Mouse (Mus musculus) liver, embryonic 11.5 days (tissue): ENCODE data around the gene Fbxw4. TPM values are rescaled to one million over a fixed set of nuclear protein-coding genes. Genes with fewer than 3 reads are reported as not detected.
A peak's percentile ranks its signal among the peaks of the same experiment; 100 is the strongest.
"Not testable (repeated sequence)": the region's sequence is repeated elsewhere in the genome, so short reads cannot be mapped to it uniquely, and the experiment has no call there.

Experiments
- ATAC-seq: fragments of 200-750 bp; cut with Nextera tagmentation; replicated peaks from 2 replicates; pipeline ENCODE4 v1.8.0; 2017; ENCODE audit warnings: moderate number of reproducible peaks, mild to moderate bottlenecking, moderate TSS enrichment, moderate library complexity; ENCODE audit not compliant: low FRiP score
- DNase-seq: peaks from one replicate; pipeline ENCODE4 v3.0.0-alpha.2; 2017; ENCODE audit warnings: low spot score
- H3K27ac ChIP-seq: fragments of 300-500 bp; sonication (generic); 2 replicates; pipeline ENCODE4 v1.5.1; 2014; ENCODE audit warnings: mild to moderate bottlenecking, low read depth, low read length, control low read depth
- H3K27me3 ChIP-seq: fragments of 300-500 bp; sonication (generic); replicated peaks from 2 replicates; pipeline ENCODE4 v1.6.1; 2014; ENCODE audit warnings: low read length, mixed read lengths; ENCODE audit not compliant: control insufficient read depth, insufficient read depth
- H3K36me3 ChIP-seq: fragments of 300-500 bp; sonication (generic); 2 replicates; pipeline ENCODE4 v1.6.1; 2014; ENCODE audit warnings: mild to moderate bottlenecking, low read length, moderate library complexity, mixed read lengths; ENCODE audit not compliant: control insufficient read depth, insufficient read depth
- H3K4me1 ChIP-seq: fragments of 300-500 bp; sonication (generic); replicated peaks from 2 replicates; pipeline ENCODE4 v1.6.1; 2014; ENCODE audit warnings: low read length, mixed read lengths; ENCODE audit not compliant: control insufficient read depth, insufficient read depth
- H3K4me2 ChIP-seq: fragments of 300-500 bp; sonication (generic); 2 replicates; pipeline ENCODE4 v1.6.1; 2014; ENCODE audit warnings: mild to moderate bottlenecking, control low read depth, moderate library complexity
- H3K4me3 ChIP-seq: fragments of 300-500 bp; sonication (generic); 2 replicates; pipeline ENCODE4 v1.5.1; 2014; ENCODE audit warnings: low read depth, low read length, control low read depth
- H3K9ac ChIP-seq: fragments of 300-500 bp; sonication (generic); 2 replicates; pipeline ENCODE4 v1.6.1; 2014; ENCODE audit warnings: low read depth, low read length, control low read depth
- H3K9me3 ChIP-seq: fragments of 300-500 bp; sonication (generic); 2 replicates; pipeline ENCODE4 v1.6.1; 2016; ENCODE audit warnings: low read length, inconsistent platforms, mixed read lengths; ENCODE audit not compliant: control insufficient read depth
- WGBS: fragments of 180-500 bp; shearing (Covaris S2); extraction: QIAGEN DNeasy Blood & Tissue Kit; methylation state at CpG from one replicate; pipeline ENCODE4 v1.1.7; 2014; 5-methylcytosine and 5-hydroxymethylcytosine counted together
- polyA plus RNA-seq: library from polyadenylated mRNA; unstranded; fragments of >200 nt; fragmentation: Nextera tagmentation; extraction: Ambion mirVana; gene quantifications from 2 replicates; pipeline ENCODE4 v1.2.1, GENCODE M21; 2014

The Fbxw4 gene
- polyA plus RNA-seq, 1 experiment from 2014 or later, result 5.0 TPM

DNA sequence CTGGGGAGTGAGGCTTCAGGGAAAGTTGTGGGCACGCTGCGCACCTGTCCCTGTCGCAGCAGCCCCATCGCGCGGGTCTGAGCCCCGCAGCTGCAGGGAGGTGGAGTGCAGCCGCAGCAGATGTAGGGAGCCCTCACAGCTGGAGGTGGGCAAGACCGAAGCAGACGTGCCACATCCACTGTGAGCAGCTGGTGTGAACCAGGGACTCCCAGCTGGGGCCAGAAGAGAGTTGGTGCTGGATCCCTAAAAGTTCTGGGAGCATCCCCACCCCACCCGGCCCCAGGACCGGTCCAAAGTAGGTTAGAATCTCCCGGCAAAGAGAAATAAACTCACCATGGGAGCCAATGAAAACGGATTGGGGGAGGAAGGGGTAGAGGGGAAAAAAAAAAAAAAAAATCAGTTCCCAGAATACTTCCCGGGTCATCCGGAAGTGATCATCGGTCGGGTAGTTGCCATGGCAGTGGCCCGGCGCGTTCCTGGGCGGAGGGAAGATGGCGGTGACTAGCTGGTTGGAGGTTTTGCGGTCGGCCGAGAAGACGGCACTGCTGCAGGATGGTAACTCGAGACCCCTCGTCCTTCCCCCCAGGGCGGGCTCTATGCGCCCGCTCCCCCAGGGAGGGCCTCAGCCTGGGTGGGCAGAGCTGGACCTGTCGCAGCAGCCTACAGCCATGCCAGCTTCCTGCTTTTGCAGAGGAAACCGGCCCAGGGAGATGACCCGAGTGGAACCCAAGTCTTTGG lies 99.8 kb downstream of the Fbxw4 start, which contains the start of the genes Poll and Gm17018:
Gene Poll, minus strand, starts transcription at position 379 of the 738 bp plus-strand sequence.
Gene Gm17018, plus strand, starts transcription at position 463 of the 738 bp plus-strand sequence.
- peak within 1 kb of the TSS; percentile 73 for H3K4me2 ChIP-seq
- DNase-seq (peak; percentile 86), ATAC-seq (peak; percentile 84)
- no peaks in the 10 kb centered on the region for H3K36me3 ChIP-seq
- H3K9ac ChIP-seq, result peak within 1 kb of the TSS; percentile 72
- H3K4me1 ChIP-seq, result peaks cover 8% of the 10 kb centered on the region
- H3K27me3 ChIP-seq, result no peaks in the 10 kb centered on the region
- no peaks in the 10 kb centered on the region for H3K9me3 ChIP-seq
- no peak within 1 kb of the TSS for H3K27ac ChIP-seq
- WGBS, result under 1% methylated on average over 35 of the region's 35 CpGs
- peak within 1 kb of the TSS; percentile 76 for H3K4me3 ChIP-seq

DNA sequence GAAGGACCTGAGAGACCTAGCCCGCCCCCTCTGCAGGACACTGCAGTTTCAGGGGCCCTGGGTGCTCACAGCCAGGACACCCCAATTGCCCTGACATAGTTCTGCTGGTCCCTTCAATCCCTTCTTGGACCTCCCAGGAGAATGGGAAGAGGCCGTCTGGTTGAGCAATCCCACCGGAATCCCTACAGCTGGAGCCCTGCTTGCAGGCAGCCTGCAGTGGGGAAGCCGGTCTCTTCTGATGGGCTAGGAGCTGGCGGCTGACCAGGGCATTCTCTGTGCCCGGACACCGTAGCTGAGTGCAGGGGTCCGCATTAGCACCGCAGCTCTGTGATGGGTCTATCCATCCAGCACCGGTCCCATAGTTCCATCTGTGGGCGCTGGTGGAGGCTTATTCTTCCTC lies 106.0 kb downstream of the Fbxw4 start:
- DNase-seq, result no peak
- 91% methylated on average over 11 of the region's 11 CpGs for WGBS
- H3K4me1 ChIP-seq, result peaks cover 14% of the 10 kb centered on the region
- no peak overlapping the region for H3K27ac ChIP-seq
- no peak overlapping the region for H3K4me3 ChIP-seq
- no peak for ATAC-seq
- no peak overlapping the region for H3K4me2 ChIP-seq
- no peaks in the 10 kb centered on the region for H3K27me3 ChIP-seq
- H3K36me3 ChIP-seq, result peaks cover 13% of the 10 kb centered on the region
- H3K9ac ChIP-seq, result no peak overlapping the region
- H3K9me3 ChIP-seq, result no peaks in the 10 kb centered on the region

DNA sequence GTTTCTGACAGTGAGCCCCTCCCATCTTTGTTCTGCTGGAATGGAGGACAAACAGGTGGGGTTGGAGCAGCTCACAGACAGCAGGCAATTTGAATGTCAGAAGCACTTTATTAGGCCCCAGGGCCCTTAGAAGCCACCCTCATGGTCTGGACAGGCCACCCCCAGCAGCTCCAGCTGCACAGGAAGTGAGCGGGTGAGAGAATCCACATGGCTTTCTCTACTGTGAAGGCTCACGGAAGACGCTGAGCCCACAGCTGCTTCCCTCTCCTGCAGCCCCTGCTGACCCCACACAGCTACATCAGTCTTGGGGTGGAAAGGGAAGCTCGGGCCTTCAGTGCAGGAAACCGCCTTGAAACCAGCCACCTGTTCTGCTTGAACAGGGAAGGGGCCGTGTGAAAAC lies 107.9 kb downstream of the Fbxw4 start:
- Histone ChIP-seq H3K4me2 (no peak overlapping the region), H3K27ac (no peak overlapping the region), H3K27me3 (no peaks in the 10 kb centered on the region), H3K9me3 (no peaks in the 10 kb centered on the region), H3K36me3 (peaks cover 13% of the 10 kb centered on the region), H3K4me3 (no peak overlapping the region), H3K9ac (no peak overlapping the region), H3K4me1 (peaks cover 30% of the 10 kb centered on the region)
- DNase-seq (no peak), ATAC-seq (no peak)
- 45% methylated on average over 6 of the region's 6 CpGs for WGBS

DNA sequence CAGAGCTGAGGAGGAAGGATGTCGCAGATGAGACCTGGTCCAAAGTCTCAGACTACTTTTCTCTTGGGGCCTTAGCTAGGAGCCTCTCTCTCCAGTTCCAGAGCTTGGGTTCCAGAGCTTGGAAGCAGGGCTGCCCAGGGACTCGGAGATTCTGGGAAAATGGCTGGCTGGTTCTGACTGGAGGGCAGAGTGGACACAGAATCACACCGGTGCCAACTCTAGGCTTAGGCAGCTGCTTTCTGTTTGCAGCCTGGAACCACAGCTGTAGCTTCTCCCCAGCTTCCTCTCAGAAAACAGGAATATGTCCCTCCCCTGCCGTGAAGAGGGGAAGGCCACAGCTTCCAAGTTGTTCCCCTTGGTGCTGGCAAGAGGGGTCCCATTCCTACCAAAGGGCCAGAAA lies 110.2 kb downstream of the Fbxw4 start:
- no peak overlapping the region for H3K4me2 ChIP-seq
- H3K9ac ChIP-seq, result peak overlapping the region; percentile 32; the same call in 1 of the 2 replicates
- ATAC-seq, result no peak
- H3K27me3 ChIP-seq, result peaks cover 12% of the 10 kb centered on the region
- peaks cover 32% of the 10 kb centered on the region for H3K4me1 ChIP-seq
- H3K9me3 ChIP-seq, result no peaks in the 10 kb centered on the region
- H3K36me3 ChIP-seq, result peaks cover 10% of the 10 kb centered on the region
- H3K27ac ChIP-seq, result no peak overlapping the region; the same call in none of the 2 replicates
- WGBS, result 69% methylated on average over 4 of the region's 4 CpGs
- H3K4me3 ChIP-seq, result no peak overlapping the region
- DNase-seq, result no peak

DNA sequence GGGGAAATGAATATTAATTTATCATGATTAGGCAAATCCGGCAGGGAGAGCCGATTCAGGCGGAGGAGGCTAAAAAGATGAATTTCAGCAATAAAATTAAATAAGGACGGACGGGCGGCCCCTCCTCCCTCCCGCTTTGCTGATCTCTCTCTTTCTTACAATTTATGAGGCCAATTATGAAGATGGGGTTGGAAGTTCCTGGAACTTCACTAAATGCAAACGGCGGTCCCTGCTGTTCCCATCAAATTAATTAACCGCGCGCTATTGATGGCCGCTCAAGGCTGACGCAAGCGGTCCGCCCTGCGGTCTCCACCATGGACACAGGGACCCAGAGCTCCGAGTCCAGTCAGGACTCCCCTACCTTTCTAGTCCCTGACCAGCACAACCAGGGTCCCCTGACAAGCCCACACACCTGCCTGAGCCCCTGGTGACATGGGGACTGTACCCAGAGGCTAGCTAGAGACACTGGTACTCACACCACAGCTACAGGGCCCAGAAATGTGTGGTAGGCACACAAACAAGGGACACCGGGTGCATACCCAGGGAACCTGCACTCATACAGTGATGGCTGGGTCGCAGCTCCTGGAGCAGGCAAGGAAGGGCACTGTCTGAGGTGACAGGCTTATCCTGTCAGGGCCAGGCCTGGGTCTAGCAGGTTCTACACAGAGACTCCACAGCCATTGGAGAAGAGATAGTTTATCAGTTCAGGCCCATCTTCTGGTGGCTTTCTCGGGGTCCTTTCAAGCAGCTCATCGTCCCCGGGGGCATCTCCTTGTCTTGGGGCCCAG lies 110.8 kb downstream of the Fbxw4 start:
- no peak overlapping the region for H3K9ac ChIP-seq
- H3K9me3 ChIP-seq, result no peaks in the 10 kb centered on the region
- no peak overlapping the region for H3K4me3 ChIP-seq
- no peak for DNase-seq
- H3K27ac ChIP-seq, result peak overlapping the region; percentile 4; the same call in 1 of the 2 replicates
- ATAC-seq, result peak; percentile 62
- H3K27me3 ChIP-seq, result peaks cover 12% of the 10 kb centered on the region
- 0 out of 2 replicates have a peak, but pooled peaks cover 8% of the 10 kb centered on the region for H3K36me3 ChIP-seq
- WGBS, result 75% methylated on average over 23 of the region's 23 CpGs
- H3K4me2 ChIP-seq, result no peak overlapping the region; the same call in 1 of the 2 replicates
- H3K4me1 ChIP-seq, result peaks cover 32% of the 10 kb centered on the region

DNA sequence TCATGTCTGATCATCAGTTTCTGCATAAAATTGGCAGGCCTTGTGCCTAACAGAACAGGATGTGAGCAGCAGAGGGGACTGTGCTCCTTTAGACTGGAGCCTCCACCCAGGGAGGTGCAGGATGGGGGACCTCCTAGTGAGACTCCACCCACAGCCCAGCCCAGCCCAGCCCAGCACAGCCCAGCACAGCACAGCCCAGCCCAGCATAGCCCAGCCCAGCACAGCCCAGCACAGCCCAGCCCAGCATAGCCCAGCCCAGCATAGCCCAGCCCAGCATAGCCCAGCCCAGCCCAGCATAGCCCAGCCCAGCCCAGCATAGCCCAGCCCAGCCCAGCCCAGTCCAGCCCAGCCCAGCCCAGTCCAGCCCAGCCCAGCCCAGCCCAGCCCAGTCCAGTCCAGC lies 111.9 kb downstream of the Fbxw4 start:
- not testable (repeated sequence) for DNase-seq, H3K36me3 ChIP-seq, H3K27ac ChIP-seq, H3K9me3 ChIP-seq, H3K4me2 ChIP-seq, H3K4me3 ChIP-seq, H3K9ac ChIP-seq
- Histone ChIP-seq H3K27me3 (peaks cover 15% of the 10 kb centered on the region), H3K4me1 (peaks cover 36% of the 10 kb centered on the region)
- peak; percentile 88 for ATAC-seq

DNA sequence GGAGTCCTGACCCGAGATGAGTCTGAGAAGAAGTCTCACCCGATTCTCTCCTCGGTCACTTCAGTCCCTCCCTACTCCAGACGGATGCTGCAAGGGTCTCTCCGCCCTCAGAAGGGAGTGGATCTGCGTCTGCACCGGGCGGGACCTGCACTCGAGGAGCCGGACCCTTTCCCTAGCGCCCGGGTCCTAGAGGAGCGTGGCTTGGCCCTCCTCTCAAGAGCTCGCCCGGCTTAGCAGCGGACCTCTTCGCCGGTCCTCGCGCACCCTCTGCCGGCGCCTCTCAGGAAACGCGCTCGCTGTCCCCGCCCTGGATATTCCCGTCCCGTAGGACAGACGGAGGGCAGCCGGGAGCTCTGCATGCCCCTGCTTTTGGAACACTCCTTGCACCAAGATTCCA lies 115.2 kb downstream of the Fbxw4 start:
- Histone ChIP-seq H3K36me3 (no peaks in the 10 kb centered on the region), H3K4me2 (peak overlapping the region; percentile 93), H3K9me3 (no peaks in the 10 kb centered on the region), H3K4me1 (peaks cover 36% of the 10 kb centered on the region), H3K27me3 (peaks cover 41% of the 10 kb centered on the region), H3K27ac (no peak overlapping the region), H3K9ac (peak overlapping the region; percentile 0; the same call in 1 of the 2 replicates), H3K4me3 (peak overlapping the region; percentile 36)
- ATAC-seq (peak; percentile 57), DNase-seq (peak; percentile 74)
- under 1% methylated on average over 30 of the region's 30 CpGs for WGBS

DNA sequence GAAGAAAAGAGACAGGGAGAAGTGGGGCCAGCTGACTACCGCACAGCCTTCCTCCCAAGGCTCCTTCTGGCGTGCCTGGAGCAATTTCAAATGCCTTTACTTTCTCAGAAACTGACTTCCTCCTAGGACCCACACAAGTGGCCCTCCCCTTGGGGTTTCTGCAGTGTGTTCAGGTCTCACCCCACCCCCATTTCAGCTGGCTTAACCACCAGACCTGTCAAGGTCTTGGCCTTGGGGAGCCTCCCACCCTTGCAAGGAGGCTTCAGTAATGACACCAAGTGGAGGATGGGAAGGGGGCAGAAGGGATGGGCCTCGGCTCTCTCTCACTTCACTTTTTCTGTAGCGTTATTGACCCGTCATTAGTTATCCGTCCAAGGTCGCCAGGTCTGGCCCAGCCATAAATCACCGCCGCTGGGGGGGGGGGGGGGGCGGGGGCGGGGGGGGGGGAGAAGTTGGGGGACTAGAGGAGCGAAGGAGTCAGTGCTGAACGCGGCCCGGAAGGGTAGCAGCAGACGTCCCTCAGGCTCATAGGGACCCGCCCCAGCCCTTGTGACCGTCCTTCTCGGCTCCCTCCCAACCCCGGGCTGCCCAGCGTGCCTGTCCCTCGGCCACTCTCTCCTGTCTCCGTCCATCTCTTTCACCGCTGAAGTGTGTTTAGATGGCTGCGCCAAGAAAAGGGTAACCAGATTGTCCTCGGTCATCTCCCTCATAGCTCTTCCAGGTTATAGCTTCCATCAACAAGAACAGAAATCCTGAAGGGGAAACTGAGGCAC lies 115.8 kb downstream of the Fbxw4 start:
- no peak overlapping the region for H3K27ac ChIP-seq
- WGBS, result 2% methylated on average over 21 of the region's 26 CpGs
- no peak for ATAC-seq
- peak overlapping the region; percentile 93 for H3K4me2 ChIP-seq
- peak overlapping the region; percentile 36 for H3K4me3 ChIP-seq
- no peaks in the 10 kb centered on the region for H3K36me3 ChIP-seq
- no peaks in the 10 kb centered on the region for H3K9me3 ChIP-seq
- H3K4me1 ChIP-seq, result peaks cover 30% of the 10 kb centered on the region
- no peak for DNase-seq
- peaks cover 41% of the 10 kb centered on the region for H3K27me3 ChIP-seq
- peak overlapping the region; percentile 0; the same call in 1 of the 2 replicates for H3K9ac ChIP-seq
